Mouse (Mus musculus): ENCODE measurements around the gene Neil3. TPM values are rescaled to one million over a fixed set of nuclear protein-coding genes. Genes with fewer than 3 reads are reported as not detected.

The Neil3 gene
- 19.1 and 20.6 TPM in 2 replicates for polyA plus RNA-seq (2014; fragmentation: Nextera tagmentation; extraction: Ambion mirVana)

GRCm38 (mm10) chr8:53638495-53639171 is at the start of gene Neil3:
Neil3 (minus strand) TSS chr8:53639065.
- Histone ChIP-seq H3K4me1 (ENCODE audit: control insufficient read depth, insufficient read depth, low read length) (no peaks in the 10 kb centered on the region), H3K9ac (ENCODE audit: low read length) (peak within 1 kb of the TSS; percentile 72), H3K27ac (replicated peaks; ENCODE audit: low read depth, low read length) (no peak within 1 kb of the TSS), H3K27me3 (ENCODE audit: control insufficient read depth, insufficient read depth, low read length) (no peaks in the 10 kb centered on the region), H3K36me3 (ENCODE audit: control insufficient read depth, insufficient read depth, low read length) (no peaks in the 10 kb centered on the region), H3K4me3 (ENCODE audit: low read depth, low read length) (peak within 1 kb of the TSS; percentile 56), H3K9me3 (ENCODE audit: control insufficient read depth, low read length) (no peaks in the 10 kb centered on the region), H3K4me2 (ENCODE audit: low read depth, severe bottlenecking) (peak within 1 kb of the TSS; percentile 83)
- ATAC-seq (ENCODE audit: insufficient number of reproducible peaks, low FRiP score, low TSS enrichment, low read depth) (peak; percentile 99), DNase-seq (ENCODE audit: low spot score) (peak; percentile 92)
- WGBS, result under 1% methylated on average over 26 of the region's 26 CpGs

- 26% methylated on average over 12 of the region's 12 CpGs for WGBS
- Histone ChIP-seq H3K4me3 (ENCODE audit: low read depth, low read length) (no peak overlapping the region), H3K27ac (replicated peaks; ENCODE audit: low read depth, low read length) (no peak overlapping the region), H3K36me3 (ENCODE audit: control insufficient read depth, insufficient read depth, low read length) (no peaks in the 10 kb centered on the region), H3K9me3 (ENCODE audit: control insufficient read depth, low read length) (no peaks in the 10 kb centered on the region), H3K9ac (ENCODE audit: low read length) (no peak overlapping the region), H3K4me1 (ENCODE audit: control insufficient read depth, insufficient read depth, low read length) (no peaks in the 10 kb centered on the region), H3K4me2 (ENCODE audit: low read depth, severe bottlenecking) (no peak overlapping the region), H3K27me3 (ENCODE audit: control insufficient read depth, insufficient read depth, low read length) (no peaks in the 10 kb centered on the region)
- ATAC-seq (ENCODE audit: insufficient number of reproducible peaks, low FRiP score, low TSS enrichment, low read depth) (peak; percentile 44; the same call in 1 of the 2 replicates), DNase-seq (ENCODE audit: low spot score) (peak; percentile 65)
Measured at GRCm38 (mm10) chr8:53680846-53681245, 42.0 kb upstream of the Neil3 start.

GRCm38 (mm10) chr8:53663946-53664345 is 25.1 kb upstream of the Neil3 start:
- Histone ChIP-seq H3K9ac (ENCODE audit: low read length) (no peak overlapping the region), H3K4me2 (ENCODE audit: low read depth, severe bottlenecking) (no peak overlapping the region), H3K36me3 (ENCODE audit: control insufficient read depth, insufficient read depth, low read length) (no peaks in the 10 kb centered on the region), H3K27me3 (ENCODE audit: control insufficient read depth, insufficient read depth, low read length) (no peaks in the 10 kb centered on the region), H3K9me3 (ENCODE audit: control insufficient read depth, low read length) (no peaks in the 10 kb centered on the region), H3K27ac (replicated peaks; ENCODE audit: low read depth, low read length) (no peak overlapping the region), H3K4me3 (ENCODE audit: low read depth, low read length) (no peak overlapping the region), H3K4me1 (ENCODE audit: control insufficient read depth, insufficient read depth, low read length) (no peaks in the 10 kb centered on the region)
- no peak for ATAC-seq (ENCODE audit: insufficient number of reproducible peaks, low FRiP score, low TSS enrichment, low read depth)
- DNase-seq (ENCODE audit: low spot score), result peak; percentile 81
- 31% methylated on average over 4 of the region's 4 CpGs for WGBS

GRCm38 (mm10) chr8:53661436-53661835 is 22.6 kb upstream of the Neil3 start:
- no peak for DNase-seq (ENCODE audit: low spot score)
- Histone ChIP-seq H3K4me2 (ENCODE audit: low read depth, severe bottlenecking) (no peak overlapping the region), H3K27me3 (ENCODE audit: control insufficient read depth, insufficient read depth, low read length) (no peaks in the 10 kb centered on the region), H3K9me3 (ENCODE audit: control insufficient read depth, low read length) (no peaks in the 10 kb centered on the region), H3K36me3 (ENCODE audit: control insufficient read depth, insufficient read depth, low read length) (no peaks in the 10 kb centered on the region), H3K4me1 (ENCODE audit: control insufficient read depth, insufficient read depth, low read length) (no peaks in the 10 kb centered on the region), H3K27ac (replicated peaks; ENCODE audit: low read depth, low read length) (no peak overlapping the region), H3K9ac (ENCODE audit: low read length) (no peak overlapping the region), H3K4me3 (ENCODE audit: low read depth, low read length) (no peak overlapping the region)
- WGBS, result 91% methylated on average over 3 of the region's 3 CpGs
- no peak for ATAC-seq (ENCODE audit: insufficient number of reproducible peaks, low FRiP score, low TSS enrichment, low read depth)

GRCm38 (mm10) chr8:53630618-53631017 is 8.2 kb downstream of the Neil3 start:
- Histone ChIP-seq H3K9ac (ENCODE audit: low read length) (no peak overlapping the region), H3K36me3 (ENCODE audit: control insufficient read depth, insufficient read depth, low read length) (no peaks in the 10 kb centered on the region), H3K4me3 (ENCODE audit: low read depth, low read length) (no peak overlapping the region), H3K4me1 (ENCODE audit: control insufficient read depth, insufficient read depth, low read length) (no peaks in the 10 kb centered on the region), H3K27me3 (ENCODE audit: control insufficient read depth, insufficient read depth, low read length) (no peaks in the 10 kb centered on the region), H3K9me3 (ENCODE audit: control insufficient read depth, low read length) (no peaks in the 10 kb centered on the region), H3K27ac (replicated peaks; ENCODE audit: low read depth, low read length) (no peak overlapping the region), H3K4me2 (ENCODE audit: low read depth, severe bottlenecking) (no peak overlapping the region)
- WGBS, result 93% methylated on average over 4 of the region's 4 CpGs
- DNase-seq (ENCODE audit: low spot score), result no peak
- ATAC-seq (ENCODE audit: insufficient number of reproducible peaks, low FRiP score, low TSS enrichment, low read depth), result no peak

- Histone ChIP-seq H3K36me3 (ENCODE audit: control insufficient read depth, insufficient read depth, low read length) (no peaks in the 10 kb centered on the region), H3K27me3 (ENCODE audit: control insufficient read depth, insufficient read depth, low read length) (no peaks in the 10 kb centered on the region), H3K9ac (ENCODE audit: low read length) (no peak overlapping the region), H3K4me2 (ENCODE audit: low read depth, severe bottlenecking) (no peak overlapping the region), H3K4me3 (ENCODE audit: low read depth, low read length) (no peak overlapping the region), H3K27ac (replicated peaks; ENCODE audit: low read depth, low read length) (no peak overlapping the region), H3K9me3 (ENCODE audit: control insufficient read depth, low read length) (no peaks in the 10 kb centered on the region), H3K4me1 (ENCODE audit: control insufficient read depth, insufficient read depth, low read length) (no peaks in the 10 kb centered on the region)
- whole genome bisulfite sequencing, result 94% methylated on average over 4 of the region's 4 CpGs
- no peak for DNase-seq (ENCODE audit: low spot score)
- no peak for ATAC-seq (ENCODE audit: insufficient number of reproducible peaks, low FRiP score, low TSS enrichment, low read depth)
Measured at GRCm38 (mm10) chr8:53628864-53629415, 9.9 kb downstream of the Neil3 start.

- H3K9me3 ChIP-seq (ENCODE audit: control insufficient read depth, low read length), result no peaks in the 10 kb centered on the region
- H3K27ac ChIP-seq (replicated peaks; ENCODE audit: low read depth, low read length), result no peak overlapping the region
- DNase-seq (ENCODE audit: low spot score) (no peak), ATAC-seq (ENCODE audit: insufficient number of reproducible peaks, low FRiP score, low TSS enrichment, low read depth) (no peak)
- 85% methylated on average over 3 of the region's 3 CpGs for WGBS
- no peaks in the 10 kb centered on the region for H3K27me3 ChIP-seq (ENCODE audit: control insufficient read depth, insufficient read depth, low read length)
- H3K9ac ChIP-seq (ENCODE audit: low read length), result no peak overlapping the region
- H3K36me3 ChIP-seq (ENCODE audit: control insufficient read depth, insufficient read depth, low read length), result no peaks in the 10 kb centered on the region
- H3K4me1 ChIP-seq (ENCODE audit: control insufficient read depth, insufficient read depth, low read length), result no peaks in the 10 kb centered on the region
- H3K4me2 ChIP-seq (ENCODE audit: low read depth, severe bottlenecking), result no peak overlapping the region
- H3K4me3 ChIP-seq (ENCODE audit: low read depth, low read length), result no peak overlapping the region
Measured at GRCm38 (mm10) chr8:53623425-53623824, 15.4 kb downstream of the Neil3 start.

- no peaks in the 10 kb centered on the region for H3K9me3 ChIP-seq (ENCODE audit: control insufficient read depth, low read length)
- no peaks in the 10 kb centered on the region for H3K4me1 ChIP-seq (ENCODE audit: control insufficient read depth, insufficient read depth, low read length)
- no peak overlapping the region for H3K27ac ChIP-seq (replicated peaks; ENCODE audit: low read depth, low read length)
- H3K4me3 ChIP-seq (ENCODE audit: low read depth, low read length), result no peak overlapping the region
- no peaks in the 10 kb centered on the region for H3K36me3 ChIP-seq (ENCODE audit: control insufficient read depth, insufficient read depth, low read length)
- DNase-seq (ENCODE audit: low spot score) (no peak), ATAC-seq (ENCODE audit: insufficient number of reproducible peaks, low FRiP score, low TSS enrichment, low read depth) (no peak)
- no peak overlapping the region for H3K9ac ChIP-seq (ENCODE audit: low read length)
- 96% methylated on average over 3 of the region's 3 CpGs for WGBS
- no peaks in the 10 kb centered on the region for H3K27me3 ChIP-seq (ENCODE audit: control insufficient read depth, insufficient read depth, low read length)
- H3K4me2 ChIP-seq (ENCODE audit: low read depth, severe bottlenecking), result no peak overlapping the region
Measured at GRCm38 (mm10) chr8:53619196-53619595, 19.7 kb downstream of the Neil3 start.

Measured in limb, embryonic 11.5 days (tissue).